Mouse (Mus musculus) heart, embryonic 11.5 days (tissue): ENCODE results near the gene Eda. TPM values are rescaled to one million over a fixed set of nuclear protein-coding genes. Genes with fewer than 3 reads are reported as not detected.

Source experiments
- ATAC-seq: fragments of 200-750 bp; cut with Nextera tagmentation; replicated peaks from 2 replicates; pipeline ENCODE4 v1.8.0; 2017; ENCODE audit warnings: moderate library complexity; ENCODE audit not compliant: insufficient number of reproducible peaks, low FRiP score, low TSS enrichment
- H3K27ac ChIP-seq: fragments of 300-500 bp; sonication (generic); 2 replicates; pipeline ENCODE4 v1.5.1; 2014; ENCODE audit warnings: mild to moderate bottlenecking, low read depth, low read length
- H3K27me3 ChIP-seq: fragments of 300-500 bp; sonication (generic); 2 replicates; pipeline ENCODE4 v1.6.1; 2014; ENCODE audit warnings: mild to moderate bottlenecking, low read length, mixed read lengths; ENCODE audit not compliant: control insufficient read depth, insufficient read depth
- H3K36me3 ChIP-seq: fragments of 300-500 bp; sonication (generic); 2 replicates; pipeline ENCODE4 v1.6.1; 2014; ENCODE audit warnings: mild to moderate bottlenecking, low read length, moderate library complexity, mixed read lengths; ENCODE audit not compliant: control insufficient read depth, insufficient read depth
- H3K4me1 ChIP-seq: fragments of 300-500 bp; sonication (generic); 2 replicates; pipeline ENCODE4 v1.6.1; 2014; ENCODE audit warnings: low read length; ENCODE audit not compliant: control insufficient read depth, insufficient read depth
- H3K4me2 ChIP-seq: fragments of 300-500 bp; sonication (generic); 2 replicates; pipeline ENCODE4 v1.6.1; 2014; ENCODE audit warnings: mild to moderate bottlenecking, moderate library complexity
- H3K4me3 ChIP-seq: fragments of 300-500 bp; sonication (generic); 2 replicates; pipeline ENCODE4 v1.5.1; 2014; ENCODE audit warnings: low read depth, low read length
- H3K9ac ChIP-seq: fragments of 300-500 bp; sonication (generic); 2 replicates; pipeline ENCODE4 v1.6.1; 2014; ENCODE audit warnings: mild to moderate bottlenecking, low read depth, low read length, moderate library complexity
- H3K9me3 ChIP-seq: fragments of 300-500 bp; sonication (generic); replicated peaks from 2 replicates; pipeline ENCODE4 v1.6.1; 2016; ENCODE audit warnings: low read length; ENCODE audit not compliant: control insufficient read depth
- WGBS: fragments of 180-500 bp; shearing (Covaris S2); extraction: QIAGEN DNeasy Blood & Tissue Kit; methylation state at CpG from one replicate; pipeline ENCODE4 v1.1.7; 2014; ENCODE audit not compliant: insufficient replicate concordance; 5-methylcytosine and 5-hydroxymethylcytosine counted together
- polyA plus RNA-seq: library from polyadenylated mRNA; unstranded; fragments of >200 nt; fragmentation: Nextera tagmentation; extraction: Ambion mirVana; gene quantifications from 2 replicates; pipeline ENCODE4 v1.2.1, GENCODE M21; 2014

Eda gene
- 1.4 and 1.9 TPM in 2 replicates for polyA plus RNA-seq

DNA sequence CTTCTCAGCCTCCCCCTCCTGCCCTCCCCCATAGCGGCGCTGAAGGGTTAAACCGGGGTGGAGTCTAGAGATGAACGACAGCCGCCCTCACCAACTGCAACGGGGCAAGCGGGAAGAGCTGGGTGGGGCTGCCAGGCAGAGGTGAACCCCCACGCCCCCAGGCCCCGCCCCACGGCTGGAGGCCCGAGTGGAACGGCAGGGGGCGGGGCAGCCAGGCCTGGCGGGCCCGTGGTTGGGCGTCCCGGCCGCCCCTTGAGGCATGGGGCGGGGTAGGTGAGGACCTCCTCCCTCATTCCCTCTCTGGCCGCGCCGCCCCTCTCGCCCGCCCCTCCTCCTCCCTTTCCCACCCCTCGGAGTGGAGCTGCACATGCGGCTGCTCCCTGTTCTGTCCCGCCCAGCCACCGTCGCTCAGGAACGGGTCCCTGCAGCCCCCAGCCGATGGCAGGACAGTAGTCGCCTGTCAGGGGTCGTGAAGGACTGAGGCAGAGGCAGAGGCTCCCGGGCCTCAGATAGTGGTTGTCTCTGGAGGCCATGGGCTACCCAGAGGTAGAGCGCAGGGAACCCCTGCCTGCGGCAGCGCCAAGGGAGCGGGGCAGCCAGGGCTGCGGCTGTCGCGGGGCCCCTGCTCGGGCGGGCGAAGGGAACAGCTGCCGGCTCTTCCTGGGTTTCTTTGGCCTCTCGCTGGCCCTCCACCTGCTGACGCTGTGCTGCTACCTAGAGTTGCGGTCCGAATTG lies at the start of gene Eda:
Gene Eda (plus strand): TSS at position 357 of the 735 bp plus-strand sequence.
- Histone ChIP-seq H3K27me3 (no peaks in the 10 kb centered on the region; the same call in 1 of the 2 replicates), H3K36me3 (no peaks in the 10 kb centered on the region), H3K9me3 (no peaks in the 10 kb centered on the region), H3K4me1 (no peaks in the 10 kb centered on the region), H3K4me2 (peak within 1 kb of the TSS; percentile 82), H3K27ac (no peak within 1 kb of the TSS), H3K9ac (peak within 1 kb of the TSS; percentile 62; the same call in 1 of the 2 replicates), H3K4me3 (peak within 1 kb of the TSS; percentile 52)
- peak; percentile 96 for ATAC-seq
- WGBS, result 17% methylated on average over 30 of the region's 49 CpGs

DNA sequence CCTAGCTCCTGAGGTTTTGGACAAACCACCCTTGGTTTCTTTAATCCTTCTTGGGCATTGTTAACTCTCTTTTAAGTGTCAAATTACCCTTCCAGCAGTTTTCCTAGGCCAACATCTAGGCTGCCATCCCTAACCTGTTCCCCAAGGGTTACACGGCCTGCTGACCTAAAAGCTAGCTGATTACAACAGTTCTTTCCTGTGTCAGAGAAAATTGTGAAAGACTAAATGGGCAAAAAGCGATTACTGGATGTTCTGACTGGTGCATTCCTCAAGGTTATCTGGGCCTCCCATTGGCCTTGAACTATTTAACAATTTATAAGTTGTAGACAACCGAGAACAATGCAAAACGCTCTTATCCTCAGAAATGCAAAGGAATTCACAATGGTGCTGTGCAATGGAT lies 14.4 kb upstream of the Eda start:
- Histone ChIP-seq H3K9ac (no peak overlapping the region), H3K36me3 (no peaks in the 10 kb centered on the region), H3K9me3 (no peaks in the 10 kb centered on the region), H3K4me1 (no peaks in the 10 kb centered on the region), H3K27me3 (no peaks in the 10 kb centered on the region), H3K4me3 (no peak overlapping the region), H3K4me2 (no peak overlapping the region), H3K27ac (no peak overlapping the region)
- WGBS, result 62% methylated on average over 4 of the region's 4 CpGs
- ATAC-seq, result no peak

DNA sequence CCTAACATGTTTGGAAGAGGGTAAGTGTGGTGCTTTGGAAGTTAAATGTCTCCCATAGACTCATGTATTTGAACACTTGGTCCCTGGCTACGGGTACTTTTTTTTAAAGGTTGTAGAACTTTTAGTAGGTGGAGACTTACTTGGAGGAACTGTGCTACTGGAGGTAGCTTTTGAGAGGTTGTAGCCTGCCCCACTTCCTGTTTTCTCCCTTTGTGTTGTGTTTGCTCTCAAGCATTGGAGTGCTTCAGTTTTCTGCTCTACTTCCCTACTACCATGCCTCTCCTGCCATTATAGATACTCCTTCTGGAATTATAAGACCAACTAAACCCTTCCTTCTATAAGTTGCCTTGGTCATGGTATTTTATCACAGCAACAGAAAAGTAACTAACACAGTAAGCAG lies 5.3 kb upstream of the Eda start:
- Histone ChIP-seq H3K4me1 (no peaks in the 10 kb centered on the region), H3K4me3 (no peak overlapping the region), H3K4me2 (no peak overlapping the region), H3K36me3 (no peaks in the 10 kb centered on the region), H3K27me3 (no peaks in the 10 kb centered on the region; the same call in 1 of the 2 replicates), H3K9me3 (no peaks in the 10 kb centered on the region), H3K27ac (no peak overlapping the region), H3K9ac (no peak overlapping the region)
- WGBS, result 60% methylated on average over 1 of the region's 1 CpGs
- no peak for ATAC-seq

DNA sequence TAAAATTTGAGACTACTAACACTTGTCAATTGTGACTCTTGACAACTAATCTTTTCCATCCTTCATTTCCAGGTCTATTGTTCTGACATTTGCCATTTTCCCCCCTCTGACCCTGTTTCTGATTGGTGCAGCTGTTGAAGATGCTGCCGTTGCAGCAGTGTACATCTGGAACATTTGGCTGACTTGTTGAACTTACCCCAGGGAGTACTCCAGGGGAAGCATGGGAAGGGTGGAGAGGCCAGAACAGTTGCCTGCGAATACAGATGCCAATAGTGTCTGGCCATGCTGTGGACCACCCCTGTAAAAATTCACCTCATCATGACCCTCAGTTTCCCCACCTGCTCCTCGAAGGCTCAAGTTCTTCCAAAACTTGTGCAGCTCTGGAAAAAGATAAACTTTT lies 1.0 kb upstream of the Eda start:
- Histone ChIP-seq H3K27ac (no peak overlapping the region), H3K4me3 (no peak overlapping the region), H3K9ac (no peak overlapping the region), H3K4me2 (no peak overlapping the region), H3K4me1 (no peaks in the 10 kb centered on the region), H3K9me3 (no peaks in the 10 kb centered on the region), H3K27me3 (no peaks in the 10 kb centered on the region; the same call in 1 of the 2 replicates), H3K36me3 (no peaks in the 10 kb centered on the region)
- ATAC-seq, result no peak
- WGBS, result 54% methylated on average over 3 of the region's 3 CpGs

DNA sequence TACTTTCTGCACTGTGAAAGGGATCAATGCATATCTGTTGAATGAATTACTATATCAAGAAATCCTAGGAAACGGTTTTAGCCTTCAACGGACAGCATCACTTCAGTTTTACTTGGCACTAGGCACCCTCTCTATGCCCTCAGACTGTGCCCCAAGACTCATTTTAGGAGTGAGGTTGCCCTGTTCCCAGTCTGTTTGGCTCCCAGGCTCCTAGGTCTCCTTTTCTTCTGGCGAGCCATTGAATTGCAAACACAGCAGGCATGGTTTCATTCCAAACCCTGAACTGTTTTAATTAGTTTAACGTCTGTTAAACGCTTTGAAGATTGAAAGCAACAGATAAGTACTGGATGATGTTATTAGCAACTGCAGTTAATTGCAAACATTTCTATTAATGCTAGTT lies 603 bp upstream of the Eda start:
- Histone ChIP-seq H3K4me2 (peak overlapping the region; percentile 82), H3K36me3 (no peaks in the 10 kb centered on the region), H3K4me3 (peak overlapping the region; percentile 5; the same call in 1 of the 2 replicates), H3K27me3 (no peaks in the 10 kb centered on the region; the same call in 1 of the 2 replicates), H3K27ac (no peak overlapping the region), H3K9me3 (no peaks in the 10 kb centered on the region), H3K4me1 (no peaks in the 10 kb centered on the region), H3K9ac (no peak overlapping the region)
- ATAC-seq, result no peak
- WGBS, result 34% methylated on average over 5 of the region's 5 CpGs

DNA sequence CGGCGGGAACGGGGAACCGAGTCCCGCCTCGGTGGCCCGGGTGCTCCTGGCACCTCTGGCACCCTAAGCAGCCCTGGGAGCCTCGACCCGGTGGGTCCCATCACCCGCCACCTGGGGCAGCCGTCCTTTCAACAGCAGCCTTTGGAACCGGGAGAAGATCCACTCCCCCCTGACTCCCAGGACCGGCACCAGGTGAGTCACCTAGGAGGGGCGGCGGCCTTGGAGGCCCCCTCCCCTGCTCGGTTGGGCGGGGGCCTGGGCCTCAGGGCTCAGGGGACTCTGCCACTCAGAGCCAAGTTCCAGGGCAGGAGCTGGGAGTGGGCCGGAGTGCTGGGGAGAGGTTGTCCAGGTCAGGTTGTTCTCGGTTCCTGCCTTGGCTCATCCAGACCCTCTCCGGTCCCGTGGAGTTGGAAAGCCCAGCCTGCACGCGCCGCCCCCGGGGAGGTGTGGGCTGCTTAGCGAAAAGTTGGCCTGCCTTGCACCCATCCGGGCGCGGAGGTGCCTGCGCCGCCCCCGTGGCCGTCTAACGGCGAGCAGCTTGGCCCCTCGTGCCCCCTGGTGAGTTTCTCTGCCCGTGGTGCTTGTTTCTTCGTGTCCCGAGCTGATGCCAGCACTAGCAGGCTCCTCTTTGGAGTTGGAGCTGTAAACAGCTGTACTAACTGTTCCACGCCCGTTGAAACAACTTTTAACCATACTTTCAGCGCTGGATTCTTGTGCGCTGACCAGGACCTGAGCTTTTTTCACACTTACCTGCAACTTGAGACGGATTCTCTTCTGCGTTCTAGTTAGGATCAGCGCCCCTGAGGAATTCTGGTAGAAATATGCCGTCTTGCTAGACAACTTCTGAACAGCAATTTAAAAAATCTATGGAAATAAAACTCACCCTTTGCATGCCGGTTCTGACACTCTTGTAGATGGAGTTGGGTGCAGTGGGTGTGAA lies 849 bp downstream of the Eda start:
- H3K36me3 ChIP-seq, result no peaks in the 10 kb centered on the region
- peak overlapping the region; percentile 62; the same call in 1 of the 2 replicates for H3K9ac ChIP-seq
- H3K4me3 ChIP-seq, result peak overlapping the region; percentile 52
- ATAC-seq, result no peak
- no peak overlapping the region for H3K27ac ChIP-seq
- peak overlapping the region; percentile 82 for H3K4me2 ChIP-seq
- no peaks in the 10 kb centered on the region; the same call in 1 of the 2 replicates for H3K27me3 ChIP-seq
- WGBS, result 23% methylated on average over 32 of the region's 48 CpGs
- H3K9me3 ChIP-seq, result no peaks in the 10 kb centered on the region
- no peaks in the 10 kb centered on the region for H3K4me1 ChIP-seq

DNA sequence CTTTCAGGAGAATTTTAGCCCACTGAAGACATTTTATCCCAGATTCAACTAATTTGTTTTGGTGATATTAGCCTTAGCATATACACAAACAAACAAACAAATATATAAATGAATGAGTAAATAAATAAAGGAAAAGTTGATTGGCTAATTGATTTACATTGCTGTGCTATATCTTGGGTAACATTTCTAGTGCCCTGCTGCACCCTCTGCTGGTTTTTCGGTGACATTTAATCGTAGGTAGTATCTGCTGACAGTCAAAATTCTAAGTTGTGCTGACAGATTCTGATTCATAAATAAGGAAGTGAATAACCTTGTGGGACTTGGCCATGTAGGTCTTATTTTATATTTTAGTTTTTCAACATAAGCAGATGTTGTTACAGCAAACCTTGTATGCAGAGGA lies 2.9 kb downstream of the Eda start:
- Histone ChIP-seq H3K27ac (no peak overlapping the region), H3K9ac (no peak overlapping the region), H3K9me3 (no peaks in the 10 kb centered on the region), H3K4me2 (no peak overlapping the region), H3K36me3 (no peaks in the 10 kb centered on the region), H3K27me3 (no peaks in the 10 kb centered on the region; the same call in 1 of the 2 replicates), H3K4me3 (no peak overlapping the region), H3K4me1 (no peaks in the 10 kb centered on the region)
- WGBS, result 71% methylated on average over 2 of the region's 2 CpGs
- no peak for ATAC-seq

DNA sequence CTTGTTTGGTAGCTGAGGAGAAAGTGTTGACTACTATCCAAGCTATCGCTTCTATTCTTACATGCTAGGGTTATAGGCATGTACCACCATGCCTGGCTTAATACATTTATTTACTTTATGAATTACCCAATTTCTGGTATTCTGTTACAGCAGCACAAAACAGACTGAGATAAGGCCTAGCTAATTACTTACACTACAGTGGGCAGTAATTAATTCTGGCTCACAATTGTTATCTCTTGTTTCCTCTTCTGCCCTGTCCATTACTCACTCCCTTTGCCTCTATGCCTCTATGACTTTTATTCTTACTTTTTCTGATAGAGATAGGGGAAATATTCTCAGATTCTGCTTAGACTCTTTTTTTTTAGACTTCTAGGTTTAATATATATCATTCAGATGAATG lies 18.0 kb downstream of the Eda start:
- H3K36me3 ChIP-seq, result no peaks in the 10 kb centered on the region
- H3K9ac ChIP-seq, result no peak overlapping the region
- no peak overlapping the region for H3K4me3 ChIP-seq
- H3K9me3 ChIP-seq, result no peaks in the 10 kb centered on the region
- H3K4me1 ChIP-seq, result no peaks in the 10 kb centered on the region
- no peak for ATAC-seq
- H3K27me3 ChIP-seq, result no peaks in the 10 kb centered on the region
- no peak overlapping the region for H3K4me2 ChIP-seq
- H3K27ac ChIP-seq, result no peak overlapping the region
- 81% methylated on average over 1 of the region's 1 CpGs for WGBS
